Mouse (Mus musculus) megakaryocyte, embryonic 14.5 days (primary cell): ENCODE results near the gene Uri1. TPM values are rescaled to one million over a fixed set of nuclear protein-coding genes. Genes with fewer than 3 reads are reported as not detected.

Source experiments
- H3K27me3 ChIP-seq: replicated peaks from 2 replicates; pipeline ENCODE3; 2012; ENCODE audit warnings: inconsistent platforms
- H3K36me3 ChIP-seq: replicated peaks from 2 replicates; pipeline ENCODE3; 2012; ENCODE audit warnings: low read length, inconsistent platforms, mixed read lengths
- H3K4me1 ChIP-seq: 2 replicates; pipeline ENCODE4 v1.6.1; 2012; ENCODE audit warnings: inconsistent platforms
- H3K4me3 ChIP-seq: replicated peaks from 2 replicates; pipeline ENCODE3; 2012; ENCODE audit warnings: moderate library complexity, mild to moderate bottlenecking, inconsistent platforms
- H3K9me3 ChIP-seq: 2 replicates; pipeline ENCODE4 v1.6.1; 2012; ENCODE audit warnings: inconsistent platforms
- FLI1 ChIP-seq: IDR thresholded peaks from 2 replicates; pipeline ENCODE4 v1.6.1; 2012; ENCODE audit warnings: low read length, inconsistent platforms, mixed read lengths
- GATA1 ChIP-seq: IDR thresholded peaks from 3 replicates; pipeline ENCODE4 v1.6.1; 2012; ENCODE audit warnings: mixed read lengths, low read length, inconsistent platforms, borderline replicate concordance
- polyA plus RNA-seq: library from polyadenylated mRNA; stranded (reverse); fragments of >175 nt; gene quantifications from 2 replicates; pipeline ENCODE4 v1.2.3, GENCODE M21; 2012; ENCODE audit warnings: low replicate concordance; ENCODE audit not compliant: insufficient read depth

The Uri1 gene
- polyA plus RNA-seq, 1 experiment: 5.6 TPM

- TF ChIP-seq GATA1: no peak
- no peak for TF ChIP-seq FLI1
- Histone ChIP-seq H3K9me3 (no peaks in the 10 kb centered on the region), H3K4me3 (peak overlapping the region; percentile 95), H3K4me1 (peaks cover 35% of the 10 kb centered on the region), H3K36me3 (no peaks in the 10 kb centered on the region), H3K27me3 (peaks cover 2% of the 10 kb centered on the region)
Observed at GRCm38 (mm10) chr7:38018416-38019368, 4.7 kb downstream of the Uri1 start.

GRCm38 (mm10) chr7:38015356-38015755, 8.0 kb downstream of the Uri1 start:
- H3K27me3 ChIP-seq: no peaks in the 10 kb centered on the region
- no peaks in the 10 kb centered on the region for H3K36me3 ChIP-seq
- peaks cover 50% of the 10 kb centered on the region for H3K4me1 ChIP-seq
- TF ChIP-seq FLI1 (no peak), GATA1 (no peak)
- no peak overlapping the region for H3K4me3 ChIP-seq
- no peaks in the 10 kb centered on the region for H3K9me3 ChIP-seq

- TF ChIP-seq FLI1: no peak
- TF ChIP-seq GATA1: no peak
- Histone ChIP-seq H3K27me3 (no peaks in the 10 kb centered on the region), H3K36me3 (no peaks in the 10 kb centered on the region), H3K4me1 (peaks cover 53% of the 10 kb centered on the region), H3K9me3 (no peaks in the 10 kb centered on the region), H3K4me3 (no peak overlapping the region)
Observed at GRCm38 (mm10) chr7:38013946-38014345, 9.4 kb downstream of the Uri1 start.

GRCm38 (mm10) chr7:38012811-38013210, 10.5 kb downstream of the Uri1 start:
- TF ChIP-seq GATA1 (no peak), FLI1 (no peak)
- H3K27me3 ChIP-seq: no peaks in the 10 kb centered on the region
- no peaks in the 10 kb centered on the region for H3K36me3 ChIP-seq
- peaks cover 61% of the 10 kb centered on the region for H3K4me1 ChIP-seq
- H3K9me3 ChIP-seq: no peaks in the 10 kb centered on the region
- no peak overlapping the region for H3K4me3 ChIP-seq

GRCm38 (mm10) chr7:38008359-38008758, 15.0 kb downstream of the Uri1 start:
- no peak for TF ChIP-seq FLI1
- no peak for TF ChIP-seq GATA1
- Histone ChIP-seq H3K4me3 (no peak overlapping the region), H3K9me3 (no peaks in the 10 kb centered on the region), H3K4me1 (peaks cover 44% of the 10 kb centered on the region), H3K27me3 (no peaks in the 10 kb centered on the region), H3K36me3 (no peaks in the 10 kb centered on the region)

- H3K4me3 ChIP-seq: no peak overlapping the region
- no peaks in the 10 kb centered on the region for H3K9me3 ChIP-seq
- no peaks in the 10 kb centered on the region for H3K27me3 ChIP-seq
- no peak for TF ChIP-seq FLI1
- no peak for TF ChIP-seq GATA1
- no peaks in the 10 kb centered on the region for H3K36me3 ChIP-seq
- peaks cover 36% of the 10 kb centered on the region for H3K4me1 ChIP-seq
Observed at GRCm38 (mm10) chr7:38002451-38002850, 20.9 kb downstream of the Uri1 start.

GRCm38 (mm10) chr7:37999691-38000090, 23.7 kb downstream of the Uri1 start:
- no peaks in the 10 kb centered on the region for H3K27me3 ChIP-seq
- H3K4me3 ChIP-seq: no peak overlapping the region
- TF ChIP-seq FLI1 (no peak), GATA1 (no peak)
- no peaks in the 10 kb centered on the region for H3K9me3 ChIP-seq
- H3K36me3 ChIP-seq: no peaks in the 10 kb centered on the region
- H3K4me1 ChIP-seq: peaks cover 35% of the 10 kb centered on the region

- Histone ChIP-seq H3K4me1 (peaks cover 8% of the 10 kb centered on the region), H3K9me3 (no peaks in the 10 kb centered on the region), H3K4me3 (no peak overlapping the region), H3K36me3 (peaks cover 4% of the 10 kb centered on the region), H3K27me3 (no peaks in the 10 kb centered on the region)
- TF ChIP-seq GATA1 (no peak), FLI1 (no peak)
Observed at GRCm38 (mm10) chr7:37992861-37993260, 30.5 kb downstream of the Uri1 start.

GRCm38 (mm10) chr7:37984866-37985265, 38.5 kb downstream of the Uri1 start:
- Histone ChIP-seq H3K9me3 (no peaks in the 10 kb centered on the region), H3K36me3 (peaks cover 24% of the 10 kb centered on the region), H3K4me3 (no peak overlapping the region), H3K27me3 (no peaks in the 10 kb centered on the region), H3K4me1 (peaks cover 11% of the 10 kb centered on the region)
- TF ChIP-seq FLI1 (no peak), GATA1 (no peak)

- H3K9me3 ChIP-seq: no peaks in the 10 kb centered on the region
- no peaks in the 10 kb centered on the region for H3K27me3 ChIP-seq
- H3K4me3 ChIP-seq: no peak overlapping the region
- peaks cover 11% of the 10 kb centered on the region for H3K4me1 ChIP-seq
- peaks cover 32% of the 10 kb centered on the region for H3K36me3 ChIP-seq
- TF ChIP-seq GATA1 (no peak), FLI1 (no peak)
Observed at GRCm38 (mm10) chr7:37983471-37983870, 39.9 kb downstream of the Uri1 start.

GRCm38 (mm10) chr7:37979729-37980128, 43.6 kb downstream of the Uri1 start:
- no peak for TF ChIP-seq FLI1
- no peak for TF ChIP-seq GATA1
- Histone ChIP-seq H3K4me3 (no peak overlapping the region), H3K4me1 (peaks cover 17% of the 10 kb centered on the region), H3K36me3 (peaks cover 41% of the 10 kb centered on the region), H3K9me3 (no peaks in the 10 kb centered on the region), H3K27me3 (no peaks in the 10 kb centered on the region)
